ENCODE assay signal across 8 mouse cellular contexts in the genomic region with DNA sequence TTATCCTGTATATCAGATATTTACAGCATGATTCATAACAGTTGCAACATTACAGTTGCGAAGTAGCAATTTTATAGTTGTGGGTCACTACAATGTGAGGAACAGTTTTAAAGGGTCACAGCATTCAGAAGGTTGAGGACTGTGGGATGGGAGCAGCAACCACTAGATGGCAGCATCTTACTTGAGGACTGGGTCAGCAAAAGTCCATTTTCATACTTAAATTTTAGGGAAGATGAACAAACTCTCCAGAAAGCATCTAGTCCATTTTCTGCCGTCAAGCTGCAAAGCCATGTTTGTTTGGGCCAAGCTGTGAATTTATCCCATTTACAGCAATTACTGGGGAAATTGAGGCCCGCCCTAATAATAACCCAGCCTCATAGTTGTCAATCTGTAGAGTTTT. TPM values are rescaled to one million over a fixed set of nuclear protein-coding genes. Genes with fewer than 3 reads are reported as not detected.
DNase-seq lines count a peak whose midpoint lies in the region; ATAC-seq lines count a peak whose summit lies in the region.

No protein-coding gene starts in this region.

- WGBS in midbrain, embryonic 14.5 days: 63% methylated on average over 3 of the region's 3 CpGs
- WGBS in midbrain, embryonic 16.5 days: 64% methylated on average over 3 of the region's 3 CpGs
- 59% methylated on average over 3 of the region's 3 CpGs for WGBS in heart, embryonic 10.5 days

- H3K27ac ChIP-seq in midbrain, embryonic 14.5 days (replicated peaks; ENCODE audit: low read depth, low read length): no peak overlapping the region
- no peak overlapping the region for H3K27ac ChIP-seq in midbrain, embryonic 16.5 days (ENCODE audit: low read length)
- H3K27ac ChIP-seq in heart, embryonic 10.5 days: no peak overlapping the region

- H3K27me3 ChIP-seq in midbrain, embryonic 14.5 days (ENCODE audit: control insufficient read depth, insufficient read depth, low read length): no peaks in the 10 kb centered on the region
- no peaks in the 10 kb centered on the region for H3K27me3 ChIP-seq in midbrain, embryonic 16.5 days (ENCODE audit: control insufficient read depth, insufficient read depth, low read depth, low read length)
- H3K27me3 ChIP-seq in heart, embryonic 10.5 days (ENCODE audit: insufficient read depth, poor library complexity, severe bottlenecking): no peaks in the 10 kb centered on the region

- no peak overlapping the region for H3K4me3 ChIP-seq in midbrain, embryonic 14.5 days (replicated peaks; ENCODE audit: low read depth, low read length)
- H3K4me3 ChIP-seq in midbrain, embryonic 16.5 days (ENCODE audit: low read depth, low read length): no peak overlapping the region
- no peak overlapping the region for H3K4me3 ChIP-seq in heart, embryonic 10.5 days

- no peak overlapping the region for H3K4me2 ChIP-seq in midbrain, embryonic 14.5 days (ENCODE audit: low read length)
- no peak overlapping the region for H3K4me2 ChIP-seq in midbrain, embryonic 16.5 days (ENCODE audit: low read length)

- peak; percentile 48 to 86 for DNase-seq in adrenal gland, adult (ENCODE audit: inconsistent age in 2 of 2, low spot score in 1 of 2)
- DNase-seq in adrenal gland, postnatal 4 days (ENCODE audit: low spot score in 2 of 2): no peak
- DNase-seq in midbrain, embryonic 14.5 days: peak; percentile 83
- peak; percentile 17 for DNase-seq in cerebellum, adult 11-12 months
- peak; percentile 66 for DNase-seq in heart, embryonic 10.5 days (ENCODE audit: low spot score)
- DNase-seq in left cerebral cortex, postnatal 10 days (ENCODE audit: extremely low spot score in 1 of 2, low spot score in 2 of 2): peak; percentile 43 to 50
- DNase-seq in right cerebral cortex, adult 18-20 months: peak; percentile 53

- intact Hi-C loops in left cerebral cortex, postnatal 10 days (cut with DNase I): loop anchor here (5.0 kb wide), 1 partner anchor 260 kb away; no protein-coding TSS in a partner anchor

- no peak overlapping the region for H3K9ac ChIP-seq in midbrain, embryonic 14.5 days (replicated peaks; ENCODE audit: low read length)
- H3K9ac ChIP-seq in midbrain, embryonic 16.5 days (ENCODE audit: low read depth, low read length): no peak overlapping the region

- H3K36me3 ChIP-seq in midbrain, embryonic 14.5 days (ENCODE audit: control insufficient read depth, insufficient read depth, low read length): 0 out of 2 replicates have a peak, but pooled peaks cover 2% of the 10 kb centered on the region
- H3K36me3 ChIP-seq in midbrain, embryonic 16.5 days (ENCODE audit: control insufficient read depth, insufficient read depth, low read length): no peaks in the 10 kb centered on the region
- no peaks in the 10 kb centered on the region for H3K36me3 ChIP-seq in heart, embryonic 10.5 days

- no peaks in the 10 kb centered on the region for H3K9me3 ChIP-seq in midbrain, embryonic 14.5 days (ENCODE audit: control insufficient read depth, low read length)
- no peaks in the 10 kb centered on the region for H3K9me3 ChIP-seq in midbrain, embryonic 16.5 days (replicated peaks; ENCODE audit: control insufficient read depth, low read length, poor library complexity, severe bottlenecking)
- H3K9me3 ChIP-seq in heart, embryonic 10.5 days: no peaks in the 10 kb centered on the region

- no peaks in the 10 kb centered on the region for H3K4me1 ChIP-seq in midbrain, embryonic 14.5 days (ENCODE audit: control insufficient read depth, insufficient read depth, low read length)
- H3K4me1 ChIP-seq in midbrain, embryonic 16.5 days (ENCODE audit: control insufficient read depth, insufficient read depth, low read length): no peaks in the 10 kb centered on the region
- H3K4me1 ChIP-seq in heart, embryonic 10.5 days: 0 out of 2 replicates have a peak, but pooled peaks cover 3% of the 10 kb centered on the region

- peak; percentile 57; the same call in 1 of the 2 replicates for ATAC-seq in midbrain, embryonic 14.5 days (ENCODE audit: low FRiP score, low TSS enrichment)
- no peak for ATAC-seq in midbrain, embryonic 16.5 days

RNA-seq across cellular contexts. Expression of gene Parp11, which starts 55.9 kb away (rescaled TPM):
- total RNA-seq in adrenal gland, postnatal 4 days (2021): 10 to 100 TPM; 26.3 to 30.9 TPM
- 79.6 and 111 TPM in 2 replicates for polyA plus RNA-seq in midbrain, embryonic 14.5 days (2014; fragmentation: Nextera tagmentation; extraction: Ambion mirVana)
- polyA plus RNA-seq in midbrain, embryonic 16.5 days (2015; fragmentation: Nextera tagmentation; extraction: Ambion mirVana): 90.5 and 100 TPM in 2 replicates
- 19.1 and 22.7 TPM in 2 replicates for polyA plus RNA-seq in heart, embryonic 10.5 days (2016; fragmentation: Nextera tagmentation; extraction: Ambion mirVana)
- 10 to 100 TPM; 40.6 to 45.3 TPM for total RNA-seq in left cerebral cortex, postnatal 10 days (2021)

RNA-seq across cellular contexts. Expression of gene Cracr2a, which starts 58.6 kb away (rescaled TPM):
- total RNA-seq in adrenal gland, postnatal 4 days (2021): 1 to 10 TPM; 3.9 to 4.3 TPM
- 0.22 and 0.41 TPM in 2 replicates for polyA plus RNA-seq in midbrain, embryonic 14.5 days (2014; fragmentation: Nextera tagmentation; extraction: Ambion mirVana)
- polyA plus RNA-seq in midbrain, embryonic 16.5 days (2015; fragmentation: Nextera tagmentation; extraction: Ambion mirVana): 0.45 and 0.89 TPM in 2 replicates
- 1.6 and 1.7 TPM in 2 replicates for polyA plus RNA-seq in heart, embryonic 10.5 days (2016; fragmentation: Nextera tagmentation; extraction: Ambion mirVana)
- 1 to 10 TPM; 1.4 to 2.7 TPM for total RNA-seq in left cerebral cortex, postnatal 10 days (2021)

Comparison
In these comparisons a context has a peak if more than half of its experiments do, and no peak if none do; other contexts are left out.
1. DNase-seq: peak in adrenal gland, adult (2 of 2), midbrain, embryonic 14.5 days (single experiment), cerebellum, adult 11-12 months (single experiment), heart, embryonic 10.5 days (single experiment), left cerebral cortex, postnatal 10 days (2 of 2) and right cerebral cortex, adult 18-20 months (single experiment); none in adrenal gland, postnatal 4 days (0 of 2).